Mouse (Mus musculus) brain, embryonic 14.5 days (tissue): ENCODE measurements around the gene Phactr1. TPM values are rescaled to one million over a fixed set of nuclear protein-coding genes. Genes with fewer than 3 reads are reported as not detected.
A peak's percentile ranks its signal among the peaks of the same experiment; 100 is the strongest.

Experiments
- DNase-seq: peaks from one replicate; pipeline ENCODE4 v3.0.0-alpha.2; 2011; ENCODE audit warnings: low read depth
- CTCF ChIP-seq: fragments of 200-500 bp; IDR thresholded peaks from 2 replicates; pipeline ENCODE4 v1.5.1; 2012; ENCODE audit warnings: inconsistent platforms, mild to moderate bottlenecking, moderate library complexity, borderline replicate concordance; ENCODE audit not compliant: insufficient read depth, insufficient read length; ENCODE audit errors: extremely low read depth
- POLR2A ChIP-seq: fragments of 200-500 bp; IDR thresholded peaks from 2 replicates; pipeline ENCODE4 v1.6.1; 2012; ENCODE audit warnings: mild to moderate bottlenecking, inconsistent platforms, borderline replicate concordance; ENCODE audit not compliant: poor library complexity, insufficient read depth, insufficient read length, severe bottlenecking; ENCODE audit errors: extremely low read depth
- polyA plus RNA-seq: library from polyadenylated mRNA; depleted of rRNA; stranded (reverse); fragments of >200 nt; gene quantifications from 2 replicates; pipeline ENCODE4 v1.2.3, GENCODE M21; 2012

Gene Phactr1
- polyA plus RNA-seq, 1 experiment = 40.1 TPM

DNA sequence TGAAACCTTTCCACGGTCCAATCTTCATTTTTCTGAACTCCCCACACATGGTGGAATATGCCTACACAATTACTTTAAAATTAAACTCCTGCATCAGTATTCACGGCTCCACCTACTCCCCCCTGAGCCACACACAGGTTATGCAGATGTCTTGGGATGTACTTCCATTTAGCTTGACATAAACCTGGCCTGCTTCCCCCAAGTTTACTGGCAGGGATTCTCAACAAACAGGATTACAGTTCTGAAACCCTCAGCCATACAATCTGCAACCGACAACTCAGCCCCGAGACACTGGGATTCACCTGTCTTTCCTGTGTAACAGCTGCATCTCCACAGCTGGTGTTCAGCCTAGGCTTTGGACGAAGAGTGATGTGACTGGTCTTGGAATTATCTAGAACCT lies 210.2 kb downstream of the Phactr1 start:
- no peak for TF ChIP-seq POLR2A
- TF ChIP-seq CTCF = no peak
- no peak for DNase-seq

DNA sequence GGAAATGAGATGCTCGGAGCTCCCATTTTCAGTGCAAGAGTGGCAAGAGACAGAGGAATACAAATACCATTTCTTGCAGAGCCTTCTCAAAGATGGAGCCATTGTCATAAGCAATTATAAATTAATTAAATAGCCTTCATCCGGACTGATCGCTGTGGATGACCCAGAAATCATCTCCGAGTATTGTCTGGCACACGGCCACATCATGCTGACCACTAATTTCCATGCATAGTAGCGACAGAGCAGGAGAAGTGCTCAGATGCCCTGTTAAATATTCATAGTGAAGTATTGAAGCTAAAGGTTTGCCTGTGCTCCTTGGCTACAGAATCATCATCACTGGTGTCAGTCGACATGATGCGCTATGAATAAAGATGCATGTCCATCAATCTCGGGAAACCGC lies 213.6 kb downstream of the Phactr1 start:
- no peak for DNase-seq
- no peak for TF ChIP-seq POLR2A
- no peak for TF ChIP-seq CTCF

DNA sequence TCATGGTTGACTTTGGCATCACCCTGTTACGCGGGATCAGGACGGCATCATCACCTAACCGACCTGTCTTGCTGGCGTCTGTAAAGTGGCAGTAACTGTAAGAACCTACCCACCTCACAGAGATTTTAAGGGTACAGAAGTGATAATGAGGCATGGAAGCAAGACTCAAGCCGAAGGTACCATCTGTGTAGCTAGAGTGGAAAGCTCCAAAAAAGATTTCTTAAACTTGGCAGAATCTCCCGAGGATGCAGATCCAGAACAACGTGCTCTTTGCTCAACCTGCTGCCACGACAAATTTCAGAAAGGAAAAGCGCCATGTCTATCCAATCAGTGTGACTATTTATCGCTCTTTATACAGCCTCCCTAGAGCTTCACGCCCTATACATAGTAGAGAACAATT lies 214.2 kb downstream of the Phactr1 start:
- no peak for TF ChIP-seq POLR2A
- TF ChIP-seq CTCF = no peak
- no peak for DNase-seq

DNA sequence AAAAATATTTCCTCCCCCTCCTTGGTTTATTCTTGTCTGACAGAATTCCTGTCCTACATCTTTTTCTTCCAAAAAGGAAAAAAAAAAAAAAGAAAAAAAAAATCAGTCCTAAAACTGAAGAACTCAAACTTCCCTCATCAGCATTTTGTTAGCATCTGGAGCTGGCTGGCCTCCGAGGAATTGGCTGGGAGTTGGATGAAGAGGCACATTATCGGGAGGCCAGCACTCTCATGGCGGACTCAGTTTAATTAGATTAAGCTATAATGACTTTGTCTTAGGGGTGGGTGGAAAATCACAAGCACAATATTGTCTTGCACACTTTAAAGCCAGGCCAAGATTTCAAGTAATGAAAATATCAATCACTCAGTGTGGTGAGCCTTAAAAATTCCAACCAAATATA lies 215.6 kb downstream of the Phactr1 start:
- TF ChIP-seq POLR2A (no peak), CTCF (no peak)

DNA sequence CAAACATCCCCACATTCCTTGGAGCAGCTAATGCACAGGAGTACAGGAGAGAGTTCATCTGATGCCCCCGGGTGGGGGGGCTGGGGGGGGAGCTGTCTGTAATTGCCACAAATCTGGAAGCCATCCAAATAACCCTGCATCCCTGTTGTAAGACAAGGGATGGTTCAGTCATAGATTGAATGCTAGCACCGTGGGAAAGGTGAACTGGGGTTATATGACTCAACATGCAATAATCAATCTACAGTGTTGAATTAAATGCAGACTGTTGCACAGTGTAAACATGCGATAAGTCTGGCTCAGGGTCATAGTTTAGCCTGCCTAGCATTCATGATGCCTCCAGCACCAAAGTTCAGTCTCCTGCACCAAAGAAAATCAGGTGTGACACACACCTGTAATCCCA lies 219.2 kb downstream of the Phactr1 start:
- TF ChIP-seq CTCF = no peak
- no peak for TF ChIP-seq POLR2A
- no peak for DNase-seq

More for the DNA sequence above, 215.6 kb downstream of the Phactr1 start:
- DNase-seq = peak; percentile 53

DNA sequence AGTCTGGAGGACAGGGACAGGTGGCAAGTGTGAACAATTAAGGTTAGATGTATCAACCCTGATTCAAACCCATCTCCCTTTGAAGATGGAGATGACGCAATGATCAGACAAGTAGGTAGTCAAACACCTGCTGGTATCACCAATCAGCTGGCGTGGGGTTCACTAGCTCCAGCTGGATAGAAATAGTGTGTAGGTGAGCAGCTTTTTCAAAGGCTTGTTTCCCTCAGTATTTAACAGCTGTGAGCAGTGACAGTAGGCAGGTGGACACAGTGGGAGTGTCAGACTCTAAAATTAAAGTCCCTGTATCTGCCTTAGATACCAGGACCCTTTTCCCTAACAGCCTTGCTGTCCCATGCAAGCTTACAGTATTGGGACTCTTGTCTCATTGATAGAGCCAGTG lies 221.4 kb downstream of the Phactr1 start:
- DNase-seq = no peak
- TF ChIP-seq CTCF (no peak), POLR2A (no peak)

DNA sequence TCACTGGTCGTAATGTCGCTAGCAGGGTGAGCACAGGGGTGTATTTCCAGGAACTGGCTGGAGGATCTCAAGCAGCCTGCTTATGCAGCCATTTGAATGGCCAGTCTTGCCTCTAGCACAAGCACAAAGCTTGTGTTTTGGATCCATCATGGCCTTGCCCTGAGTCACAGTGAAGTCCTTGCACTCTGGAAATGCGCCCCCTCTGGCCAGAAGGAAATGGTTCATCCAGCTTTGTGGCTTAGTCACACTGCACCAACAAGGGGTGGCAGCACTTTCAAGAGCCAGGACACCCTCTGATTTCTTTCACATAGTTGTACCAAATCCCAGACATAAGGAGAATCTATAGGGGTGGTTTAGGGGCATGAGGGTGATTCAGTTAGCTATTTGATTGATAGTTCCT lies 222.4 kb downstream of the Phactr1 start:
- no peak for DNase-seq

DNA sequence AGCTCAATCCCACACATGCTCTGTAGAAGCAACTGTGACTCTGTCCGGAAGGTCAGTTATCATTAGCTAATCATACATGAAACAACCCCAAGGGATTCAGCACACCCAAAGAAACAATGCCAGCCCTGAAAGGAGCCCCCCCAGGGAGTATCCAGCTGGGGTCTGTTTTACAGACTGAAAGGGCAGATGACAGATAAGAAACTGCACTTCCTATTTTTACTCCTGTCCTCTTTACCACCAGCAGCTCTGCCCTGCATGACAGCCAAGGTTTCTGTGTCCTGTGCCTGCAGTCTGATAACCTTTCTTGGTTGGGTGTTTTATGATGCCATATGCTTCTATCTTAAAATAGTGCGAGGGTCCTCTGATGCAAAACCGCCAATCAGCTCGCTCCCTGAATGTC lies 225.4 kb downstream of the Phactr1 start:
- TF ChIP-seq CTCF = no peak
- no peak for TF ChIP-seq POLR2A
- DNase-seq = no peak

More for the DNA sequence above, 222.4 kb downstream of the Phactr1 start:
- TF ChIP-seq POLR2A (no peak), CTCF (peak; percentile 25; the same call in 1 of the 2 replicates)

DNA sequence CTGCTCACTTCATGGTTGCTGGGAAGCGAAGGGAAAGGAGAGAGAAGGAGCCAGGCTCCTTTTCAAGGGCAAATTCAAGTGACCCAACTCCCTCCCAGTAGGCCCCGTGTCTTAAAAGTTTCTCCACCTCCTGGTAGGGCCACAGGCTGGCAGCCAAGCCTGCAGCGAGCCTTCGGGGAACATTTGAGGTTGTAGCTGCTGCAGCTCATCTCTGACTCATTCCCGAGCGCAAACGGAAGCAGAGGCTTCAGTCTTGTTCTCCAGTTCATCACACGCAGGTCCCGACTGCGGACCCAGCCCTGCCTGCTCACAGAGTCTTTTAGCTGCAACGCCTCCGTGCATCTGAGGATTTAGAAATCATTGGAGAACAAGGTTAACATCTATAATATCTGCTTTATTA lies 226.6 kb downstream of the Phactr1 start:
- no peak for DNase-seq

DNA sequence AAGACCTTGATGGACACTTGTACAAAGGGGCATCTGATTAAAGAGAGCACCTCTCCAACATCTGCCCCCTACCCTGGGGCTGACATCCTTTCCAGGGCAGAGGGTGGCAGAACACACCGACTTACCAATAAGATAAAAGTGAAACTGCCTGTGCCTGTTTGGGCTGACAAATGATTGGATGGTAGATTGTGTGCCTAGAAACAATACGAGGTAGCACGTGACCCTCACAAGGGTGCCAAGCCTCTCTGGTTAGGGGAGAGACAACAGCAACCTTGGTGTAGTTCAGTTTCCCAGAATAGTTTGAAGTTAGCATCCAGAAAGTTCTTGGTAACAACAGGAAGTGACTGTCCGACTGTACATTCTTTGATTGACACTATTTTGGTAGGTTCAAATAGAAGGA lies 234.7 kb downstream of the Phactr1 start:
- DNase-seq = no peak
- TF ChIP-seq POLR2A (no peak), CTCF (no peak)

More for the DNA sequence above, 226.6 kb downstream of the Phactr1 start:
- TF ChIP-seq CTCF = no peak
- no peak for TF ChIP-seq POLR2A

DNA sequence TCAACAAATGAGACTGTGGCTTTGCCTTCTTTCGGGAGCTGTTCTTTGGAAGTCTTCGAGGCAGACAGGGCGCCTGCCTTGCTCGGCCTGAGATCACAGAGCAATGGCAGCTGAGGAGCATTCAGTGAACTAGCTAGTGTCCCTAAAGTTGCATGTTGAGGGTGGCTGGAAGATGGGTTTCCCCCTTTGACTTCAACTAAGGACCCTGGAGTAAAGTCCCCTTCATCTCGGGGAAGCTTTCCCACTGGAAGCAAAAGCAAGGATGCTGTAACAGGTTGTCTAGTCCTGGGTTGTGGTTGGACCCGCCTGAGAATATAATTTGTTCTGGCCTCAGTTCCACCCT lies 235.4 kb downstream of the Phactr1 start:
- no peak for TF ChIP-seq CTCF
- no peak for TF ChIP-seq POLR2A
- no peak for DNase-seq

DNA sequence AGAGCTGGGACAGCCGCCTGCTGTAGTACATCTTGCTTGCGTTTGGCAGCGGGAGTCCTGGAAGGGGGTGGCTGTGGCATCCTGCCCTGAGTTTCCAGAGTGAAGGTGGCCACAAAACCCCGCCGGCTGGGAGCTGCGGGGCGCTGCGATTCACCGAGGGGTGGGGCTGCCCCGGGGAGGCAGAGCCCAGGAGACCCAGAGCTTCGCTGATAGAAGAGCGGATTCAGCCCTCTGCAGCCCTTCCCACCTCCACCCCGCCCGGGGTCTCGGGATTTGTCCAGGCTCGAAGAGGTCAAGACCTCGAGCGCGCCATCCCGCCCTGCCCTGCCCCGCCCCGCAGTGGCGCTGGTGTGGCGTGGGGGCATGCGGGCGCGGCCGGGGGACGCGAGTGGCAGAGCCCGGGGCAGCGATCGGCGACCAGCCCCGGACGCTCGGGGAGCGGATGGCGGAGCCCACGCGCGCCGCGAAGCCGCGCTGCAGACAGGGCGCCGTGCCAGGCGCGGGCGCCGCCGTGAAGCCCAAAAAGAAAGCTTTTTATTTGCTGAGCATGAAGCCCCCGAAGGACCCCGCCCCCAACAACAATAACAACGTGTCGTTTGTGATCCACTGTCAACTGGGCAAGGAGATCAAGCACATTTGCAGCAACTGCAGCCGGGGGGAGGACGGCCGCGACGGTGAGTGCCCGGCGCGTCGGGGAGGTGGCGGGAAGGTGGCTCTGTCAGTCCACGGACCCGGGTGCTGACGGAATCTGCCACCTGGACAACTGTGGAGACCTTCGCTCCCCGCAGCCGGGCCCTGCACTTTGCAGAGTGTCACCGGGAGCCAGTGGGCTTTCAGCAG lies 236.0 kb downstream of the Phactr1 start:
- peak; percentile 64 for DNase-seq
- TF ChIP-seq CTCF = no peak
- no peak for TF ChIP-seq POLR2A
